Mouse (Mus musculus) hindbrain, embryonic 14.5 days (tissue): ENCODE measurements around the gene Gm43517. TPM values are rescaled to one million over a fixed set of nuclear protein-coding genes. Genes with fewer than 3 reads are reported as not detected.
A peak's percentile ranks its signal among the peaks of the same experiment; 100 is the strongest.

ENCODE experiments used
- ATAC-seq: fragments of 200-750 bp; cut with Nextera tagmentation; 2 replicates; pipeline ENCODE4 v1.8.0; 2017; ENCODE audit warnings: moderate number of reproducible peaks, mild to moderate bottlenecking, moderate TSS enrichment, moderate library complexity; ENCODE audit not compliant: low FRiP score
- DNase-seq: peaks from one replicate; pipeline ENCODE4 v3.0.0-alpha.2; 2015; ENCODE audit warnings: low spot score
- H3K27ac ChIP-seq: fragments of 300-500 bp; sonication (generic); 2 replicates; pipeline ENCODE4 v1.5.1; 2014; ENCODE audit warnings: mild to moderate bottlenecking, moderate library complexity
- H3K27me3 ChIP-seq: fragments of 300-500 bp; sonication (generic); 2 replicates; pipeline ENCODE4 v1.6.1; 2014; ENCODE audit warnings: mild to moderate bottlenecking, low read length, mixed read lengths; ENCODE audit not compliant: control insufficient read depth, insufficient read depth
- H3K36me3 ChIP-seq: fragments of 300-500 bp; sonication (generic); replicated peaks from 2 replicates; pipeline ENCODE4 v1.6.1; 2014; ENCODE audit not compliant: control insufficient read depth, insufficient read depth
- H3K4me1 ChIP-seq: fragments of 300-500 bp; sonication (generic); replicated peaks from 2 replicates; pipeline ENCODE4 v1.6.1; 2014; ENCODE audit warnings: antibody characterized with exemption, low read length, mixed read lengths; ENCODE audit not compliant: control insufficient read depth, insufficient read depth
- H3K4me2 ChIP-seq: fragments of 300-500 bp; sonication (generic); replicated peaks from 2 replicates; pipeline ENCODE4 v1.6.1; 2014; ENCODE audit warnings: mild to moderate bottlenecking, moderate library complexity
- H3K4me3 ChIP-seq: fragments of 300-500 bp; sonication (generic); replicated peaks from 2 replicates; pipeline ENCODE4 v1.5.1; 2014; ENCODE audit warnings: mild to moderate bottlenecking, low read length
- H3K9ac ChIP-seq: fragments of 300-500 bp; sonication (generic); 2 replicates; pipeline ENCODE4 v1.6.1; 2014
- H3K9me3 ChIP-seq: fragments of 300-500 bp; sonication (generic); 2 replicates; pipeline ENCODE4 v1.6.1; 2016; ENCODE audit warnings: low read length; ENCODE audit not compliant: control insufficient read depth
- WGBS: fragments of 180-500 bp; shearing (Covaris S2); extraction: QIAGEN DNeasy Blood & Tissue Kit; methylation state at CpG from one replicate; pipeline ENCODE4 v1.1.7; 2014; 5-methylcytosine and 5-hydroxymethylcytosine counted together
- polyA plus RNA-seq: library from polyadenylated mRNA; unstranded; fragments of >200 nt; fragmentation: Nextera tagmentation; extraction: Ambion mirVana; gene quantifications from 2 replicates; pipeline ENCODE4 v1.2.1, GENCODE M21; 2014

Gm43517 gene
- polyA plus RNA-seq, 1 experiment from 2014 or later, result not detected

GRCm38 (mm10) chr12:49391305-49392040, 6.5 kb downstream of the Gm43517 start:
- peak; percentile 77 for DNase-seq
- ATAC-seq, result peak; percentile 96
- under 1% methylated on average over 42 of the region's 42 CpGs for WGBS
- Histone ChIP-seq H3K4me1 (no peaks in the 10 kb centered on the region), H3K9ac (no peak overlapping the region), H3K36me3 (no peaks in the 10 kb centered on the region), H3K27me3 (peaks cover 84% of the 10 kb centered on the region), H3K4me3 (peak overlapping the region; percentile 15; the same call in 1 of the 2 replicates), H3K4me2 (peak overlapping the region; percentile 41), H3K27ac (no peak overlapping the region), H3K9me3 (no peaks in the 10 kb centered on the region)

- WGBS, result 4% methylated on average over 10 of the region's 10 CpGs
- no peaks in the 10 kb centered on the region for H3K36me3 ChIP-seq
- DNase-seq (no peak), ATAC-seq (no peak)
- H3K4me2 ChIP-seq, result 0 out of 2 replicates have a peak overlapping the region, but pooled peaks have one; percentile 41
- H3K9me3 ChIP-seq, result no peaks in the 10 kb centered on the region
- no peaks in the 10 kb centered on the region for H3K4me1 ChIP-seq
- no peak overlapping the region for H3K9ac ChIP-seq
- no peak overlapping the region for H3K4me3 ChIP-seq
- H3K27ac ChIP-seq, result no peak overlapping the region
- H3K27me3 ChIP-seq, result peaks cover 85% of the 10 kb centered on the region
Observed at GRCm38 (mm10) chr12:49392041-49392390, 7.0 kb downstream of the Gm43517 start.

- Histone ChIP-seq H3K9ac (no peak overlapping the region), H3K27me3 (peaks cover 90% of the 10 kb centered on the region), H3K27ac (no peak overlapping the region), H3K36me3 (no peaks in the 10 kb centered on the region), H3K4me3 (no peak overlapping the region), H3K9me3 (no peaks in the 10 kb centered on the region), H3K4me1 (no peaks in the 10 kb centered on the region), H3K4me2 (no peak overlapping the region)
- ATAC-seq (no peak), DNase-seq (peak; percentile 40)
- 8% methylated on average over 5 of the region's 5 CpGs for WGBS
Observed at GRCm38 (mm10) chr12:49392876-49393275, 7.9 kb downstream of the Gm43517 start.

- Histone ChIP-seq H3K27me3 (peaks cover 92% of the 10 kb centered on the region), H3K4me1 (no peaks in the 10 kb centered on the region), H3K4me2 (no peak overlapping the region), H3K4me3 (no peak overlapping the region), H3K36me3 (no peaks in the 10 kb centered on the region), H3K27ac (no peak overlapping the region), H3K9me3 (no peaks in the 10 kb centered on the region), H3K9ac (no peak overlapping the region)
- WGBS, result 14% methylated on average over 3 of the region's 3 CpGs
- DNase-seq, result no peak
- ATAC-seq, result no peak
Observed at GRCm38 (mm10) chr12:49393639-49394038, 8.7 kb downstream of the Gm43517 start.

- Histone ChIP-seq H3K36me3 (no peaks in the 10 kb centered on the region), H3K4me3 (no peak overlapping the region), H3K27ac (no peak overlapping the region), H3K4me1 (no peaks in the 10 kb centered on the region), H3K9me3 (no peaks in the 10 kb centered on the region), H3K9ac (no peak overlapping the region), H3K4me2 (no peak overlapping the region), H3K27me3 (peaks cover 91% of the 10 kb centered on the region)
- ATAC-seq (no peak), DNase-seq (no peak)
- 0% methylated on average over 1 of the region's 1 CpGs for WGBS
Observed at GRCm38 (mm10) chr12:49394181-49394580, 9.2 kb downstream of the Gm43517 start.

GRCm38 (mm10) chr12:49394836-49395235, 9.9 kb downstream of the Gm43517 start:
- Histone ChIP-seq H3K4me3 (no peak overlapping the region), H3K4me1 (no peaks in the 10 kb centered on the region), H3K27me3 (peaks cover 89% of the 10 kb centered on the region), H3K9me3 (no peaks in the 10 kb centered on the region), H3K4me2 (no peak overlapping the region), H3K27ac (no peak overlapping the region), H3K9ac (no peak overlapping the region), H3K36me3 (no peaks in the 10 kb centered on the region)
- no peak for ATAC-seq
- under 1% methylated on average over 17 of the region's 17 CpGs for WGBS
- no peak for DNase-seq

- Histone ChIP-seq H3K4me1 (no peaks in the 10 kb centered on the region), H3K27me3 (peaks cover 89% of the 10 kb centered on the region), H3K4me3 (no peak overlapping the region), H3K9me3 (no peaks in the 10 kb centered on the region), H3K4me2 (no peak overlapping the region), H3K9ac (no peak overlapping the region), H3K27ac (no peak overlapping the region), H3K36me3 (no peaks in the 10 kb centered on the region)
- WGBS, result 15% methylated on average over 2 of the region's 2 CpGs
- ATAC-seq (no peak), DNase-seq (peak; percentile 24)
Observed at GRCm38 (mm10) chr12:49395969-49396368, 11.0 kb downstream of the Gm43517 start.

- Histone ChIP-seq H3K9me3 (no peaks in the 10 kb centered on the region), H3K27ac (no peak overlapping the region), H3K36me3 (no peaks in the 10 kb centered on the region), H3K27me3 (peaks cover 89% of the 10 kb centered on the region), H3K9ac (no peak overlapping the region), H3K4me3 (no peak overlapping the region), H3K4me2 (no peak overlapping the region), H3K4me1 (no peaks in the 10 kb centered on the region)
- DNase-seq, result peak; percentile 25
- 31% methylated on average over 1 of the region's 1 CpGs for WGBS
- ATAC-seq, result no peak
Observed at GRCm38 (mm10) chr12:49396776-49397175, 11.8 kb downstream of the Gm43517 start.

- WGBS, result 32% methylated on average over 4 of the region's 4 CpGs
- ATAC-seq (no peak), DNase-seq (no peak)
- no peak overlapping the region for H3K4me2 ChIP-seq
- H3K36me3 ChIP-seq, result no peaks in the 10 kb centered on the region
- H3K9ac ChIP-seq, result no peak overlapping the region
- no peaks in the 10 kb centered on the region for H3K9me3 ChIP-seq
- no peak overlapping the region for H3K4me3 ChIP-seq
- H3K27ac ChIP-seq, result no peak overlapping the region
- no peaks in the 10 kb centered on the region for H3K4me1 ChIP-seq
- H3K27me3 ChIP-seq, result peaks cover 88% of the 10 kb centered on the region
Observed at GRCm38 (mm10) chr12:49397443-49398162, 12.6 kb downstream of the Gm43517 start.
